Mouse (Mus musculus): ENCODE data around the gene Nav2.

GRCm38 (mm10) chr7:49341151-49341918, 432.8 kb downstream of the Nav2 start:
- TF ChIP-seq CTCF (IDR thresholded peaks at IDR 0.05; ENCODE audit: borderline replicate concordance, control insufficient read depth, extremely low read depth, insufficient read depth, low read length, poor library complexity) = no peak
- TF ChIP-seq POLR2A (IDR thresholded peaks at IDR 0.05; ENCODE audit: control insufficient read depth, extremely low read depth, insufficient read depth, low read length, poor library complexity) = no peak
